Mouse (Mus musculus) brain, embryonic 14.5 days (tissue): Measurements from ENCODE around the gene Ell2.

ENCODE experiments used
- CTCF ChIP-seq: fragments of 200-500 bp; IDR thresholded peaks from 2 replicates; pipeline ENCODE4 v1.5.1; 2012; ENCODE audit warnings: inconsistent platforms, mild to moderate bottlenecking, moderate library complexity, borderline replicate concordance; ENCODE audit not compliant: insufficient read depth, insufficient read length; ENCODE audit errors: extremely low read depth
- POLR2A ChIP-seq: fragments of 200-500 bp; IDR thresholded peaks from 2 replicates; pipeline ENCODE4 v1.6.1; 2012; ENCODE audit warnings: mild to moderate bottlenecking, inconsistent platforms, borderline replicate concordance; ENCODE audit not compliant: poor library complexity, insufficient read depth, insufficient read length, severe bottlenecking; ENCODE audit errors: extremely low read depth

- TF ChIP-seq POLR2A (no peak), CTCF (no peak)
Measured at GRCm38 (mm10) chr13:75760859-75761548, 54.4 kb downstream of the Ell2 start.
